Mouse (Mus musculus): Measurements from ENCODE around the gene Oxct2a.

Gene Oxct2a

DNA sequence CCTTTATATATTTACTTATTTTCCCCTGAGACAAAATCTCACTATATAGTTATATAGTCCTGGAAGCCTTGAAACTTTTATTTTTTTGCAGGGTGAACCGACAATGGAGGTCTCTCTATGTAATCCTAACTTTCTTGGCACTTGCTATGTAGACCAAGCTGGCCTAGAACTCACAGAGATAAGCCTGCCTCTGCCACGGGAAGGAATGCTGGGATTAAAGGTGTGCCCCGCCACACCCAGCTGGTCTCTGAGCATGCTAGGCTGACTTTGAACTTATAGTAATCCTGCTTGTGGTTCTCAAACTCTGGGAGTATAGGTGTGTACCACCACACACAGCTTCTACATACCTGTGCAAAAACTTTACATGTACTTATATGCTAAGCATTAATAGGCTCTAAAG lies 43.3 kb downstream of the Oxct2a start:
- no peak for DNase-seq (ENCODE audit: low spot score in 2 of 2)

All from spleen, postnatal 36 days (tissue).